Mouse (Mus musculus): Measurements from ENCODE around the gene Rgs7bp.

Rgs7bp gene

DNA sequence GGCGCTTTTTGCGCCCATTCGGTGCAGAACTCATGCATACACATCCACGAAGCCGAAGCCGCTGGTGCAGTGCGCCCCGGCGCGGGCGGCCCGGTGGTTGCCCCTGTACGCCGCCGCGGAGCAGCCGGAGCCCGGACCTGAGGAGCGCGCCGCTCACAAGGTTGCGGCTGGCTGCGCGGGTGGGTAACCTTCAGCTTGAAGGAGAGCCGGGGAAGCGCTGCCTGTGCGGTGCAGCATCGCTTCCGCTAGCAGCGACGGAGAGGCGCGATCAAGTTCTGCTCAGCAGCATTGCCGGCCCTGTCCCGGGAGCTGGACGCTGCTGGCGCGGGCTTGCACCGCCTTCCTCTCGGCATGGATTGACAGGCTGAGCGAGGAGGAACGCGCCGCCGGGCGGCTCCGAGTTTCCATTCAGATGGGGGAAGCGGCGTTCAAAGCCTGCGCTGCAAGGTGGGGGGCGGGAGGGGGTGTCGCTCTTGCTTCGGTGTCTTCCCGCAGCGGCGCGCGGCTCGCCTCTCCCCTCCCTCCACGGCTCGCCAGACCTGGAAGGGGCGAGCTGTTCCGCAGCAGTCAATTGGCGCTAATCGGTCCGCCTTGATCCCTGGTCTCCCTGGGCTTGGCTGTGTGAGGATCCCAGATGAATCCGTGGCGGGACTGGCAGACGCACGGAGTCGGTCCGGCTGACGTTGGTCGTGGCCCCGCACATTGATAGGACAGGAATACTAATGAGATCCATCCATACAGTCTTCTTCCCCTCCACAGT is at the start of gene Rgs7bp:
Rgs7bp (minus strand) TSS at position 750 of the 760 bp plus-strand sequence.
- no peak for DNase-seq (ENCODE audit: low read depth)

DNA sequence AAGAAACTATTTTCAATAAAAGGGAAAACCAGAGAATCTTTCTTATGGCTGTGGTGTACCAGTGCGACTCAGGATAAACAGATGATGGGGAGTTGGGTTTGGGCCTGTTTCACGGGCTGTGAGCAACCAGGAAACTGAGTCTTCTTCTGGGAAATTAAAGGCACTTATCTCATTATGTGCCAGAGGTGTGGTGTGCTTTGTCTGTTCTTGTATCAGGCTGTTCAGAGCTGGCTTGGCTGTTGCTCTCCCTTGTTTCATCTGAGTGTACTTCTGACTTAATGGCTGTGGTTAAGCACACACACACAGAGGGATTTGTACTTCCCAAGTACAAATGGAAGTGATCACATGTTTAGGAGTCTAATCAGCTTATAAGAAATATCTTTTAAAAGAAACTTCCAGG is 49.7 kb upstream of the Rgs7bp start:
- peak; percentile 11 for DNase-seq (ENCODE audit: low read depth)

- no peak for DNase-seq (ENCODE audit: low read depth)
These were observed 46.0 kb upstream of the Rgs7bp start for GRCm38 (mm10) chr13:105100705-105101104.

DNA sequence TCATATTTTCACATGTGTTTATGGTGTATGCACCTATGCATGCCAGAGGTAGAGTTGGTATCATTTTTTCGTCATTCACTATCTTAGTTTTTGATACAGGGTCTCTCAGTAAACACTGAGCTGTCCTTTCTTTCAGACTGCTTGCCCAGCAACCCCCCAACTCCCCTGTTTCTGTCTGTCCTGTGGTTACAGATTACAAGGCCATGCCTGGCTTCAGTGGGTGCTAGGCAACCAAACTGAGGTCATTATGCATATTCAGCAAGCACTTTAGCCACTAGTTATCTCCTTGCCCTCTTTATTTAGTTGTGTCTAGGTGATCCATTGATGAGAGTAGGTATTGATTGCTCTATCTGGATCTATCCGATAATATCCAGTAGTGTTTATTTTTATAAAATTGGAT is 41.6 kb upstream of the Rgs7bp start:
- DNase-seq (ENCODE audit: low read depth), result no peak

GRCm38 (mm10) chr13:105089276-105089675 is 34.5 kb upstream of the Rgs7bp start:
- DNase-seq (ENCODE audit: low read depth), result no peak

DNA sequence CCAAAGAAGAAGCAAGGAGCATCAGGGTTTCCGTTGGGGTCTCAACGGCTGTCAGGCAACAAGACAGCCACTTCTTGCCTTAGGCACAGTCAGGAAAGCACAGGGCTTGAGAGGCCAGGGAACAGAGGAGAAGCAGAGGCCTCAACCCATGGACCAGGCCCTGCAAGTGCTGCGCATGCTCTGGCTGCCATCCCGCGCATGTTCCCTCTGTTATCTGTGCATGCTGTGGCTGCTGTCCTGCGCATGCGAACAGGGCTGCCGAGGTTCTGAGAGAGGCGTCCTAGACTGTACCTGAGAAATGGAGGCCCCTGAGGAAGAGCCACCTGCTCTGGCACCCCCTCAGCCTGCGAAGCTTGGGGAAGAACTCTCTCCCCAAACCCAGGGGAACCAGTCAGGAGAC is 27.1 kb upstream of the Rgs7bp start, which contains the start of gene 4933425L06Rik:
4933425L06Rik (plus strand) TSS at position 261 of the 400 bp plus-strand sequence.
- DNase-seq (ENCODE audit: low read depth), result no peak

DNA sequence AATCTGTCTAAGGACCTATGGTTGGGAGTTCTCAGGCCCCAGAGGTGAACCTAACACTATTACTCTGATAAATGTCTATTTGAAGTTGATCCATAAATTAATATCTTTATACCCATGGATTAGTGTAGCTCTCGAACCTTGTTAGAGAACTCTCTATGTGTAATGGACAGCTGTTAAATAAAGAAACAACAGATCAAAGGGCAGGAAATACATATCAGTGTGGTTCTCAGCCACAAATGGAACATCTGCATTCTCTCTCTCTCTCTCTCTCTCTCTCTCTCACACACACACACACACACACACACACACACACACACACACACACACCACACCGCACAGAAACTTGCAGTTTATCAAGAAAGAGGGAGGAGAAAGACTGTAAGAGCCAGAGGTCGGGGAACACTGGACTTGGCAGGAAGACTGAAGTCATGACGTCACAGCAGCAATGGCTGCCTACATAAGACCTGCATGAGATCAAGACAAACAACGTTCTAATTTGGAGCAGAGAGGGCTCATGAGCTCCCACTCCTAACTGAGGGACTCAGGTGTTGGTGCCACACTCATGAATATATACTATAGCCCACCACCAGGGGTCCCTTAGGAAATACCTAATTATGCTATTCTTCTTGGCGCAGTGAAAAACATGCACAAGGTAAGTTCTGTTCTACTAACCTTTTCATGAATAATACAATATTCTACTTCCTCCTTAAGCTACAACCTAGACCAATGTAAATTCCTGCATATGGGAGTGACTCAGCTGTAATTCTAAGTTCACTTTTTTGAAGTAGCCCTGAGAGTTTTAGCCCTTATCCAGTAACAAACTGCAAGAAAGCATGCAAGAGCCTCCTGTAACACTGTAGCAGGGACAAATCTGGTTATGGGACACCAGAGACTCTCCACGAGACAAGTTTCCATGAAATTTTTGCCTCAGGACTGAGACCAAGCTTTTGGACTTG is 12.4 kb upstream of the Rgs7bp start:
- DNase-seq (ENCODE audit: low read depth), result no peak

- DNase-seq (ENCODE audit: low read depth), result no peak
These were observed 11.4 kb upstream of the Rgs7bp start for GRCm38 (mm10) chr13:105066119-105066518.

DNA sequence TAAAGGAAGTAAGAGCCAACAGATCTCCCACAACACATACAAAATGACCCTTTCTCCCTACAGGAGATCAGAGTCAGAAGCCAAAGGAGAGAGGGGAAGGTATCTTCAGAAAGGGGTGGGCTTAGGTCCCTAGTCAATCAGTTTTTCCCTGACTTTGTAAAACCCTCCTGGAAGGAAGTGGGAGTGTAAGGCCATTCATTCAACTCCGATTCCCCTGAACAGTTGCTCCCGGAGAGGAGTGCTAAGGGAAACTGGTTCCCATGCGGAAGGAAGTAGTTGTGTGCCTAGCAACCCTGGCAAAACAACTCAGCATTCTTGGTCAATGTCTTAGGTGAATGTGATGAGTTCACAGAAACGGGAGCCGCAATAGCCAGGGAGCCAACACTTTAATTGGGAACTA is 644 bp upstream of the Rgs7bp start:
- DNase-seq (ENCODE audit: low read depth), result no peak

GRCm38 (mm10) chr13:105054941-105055309 is 195 bp upstream of the Rgs7bp start:
- no peak for DNase-seq (ENCODE audit: low read depth)

DNA sequence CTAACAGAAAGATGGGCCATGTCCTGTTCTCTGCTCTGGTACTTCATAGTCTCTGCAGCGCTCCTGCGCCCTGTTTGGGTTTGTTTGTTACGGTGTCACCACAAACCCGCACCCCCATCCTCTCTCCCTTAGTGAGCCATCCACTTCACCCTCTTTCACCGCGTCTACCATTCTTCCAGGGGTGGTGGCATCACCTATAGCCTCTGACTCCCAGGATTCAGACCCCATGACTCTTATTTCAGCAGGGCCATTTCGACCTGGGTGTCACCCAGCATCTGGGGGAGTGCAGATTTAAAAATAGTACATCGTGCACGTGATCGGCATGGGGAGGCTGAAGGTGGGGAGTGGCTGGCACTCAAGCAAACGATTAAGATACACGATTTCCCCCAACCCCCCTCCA is 1.1 kb downstream of the Rgs7bp start:
- no peak for DNase-seq (ENCODE audit: low read depth)

DNA sequence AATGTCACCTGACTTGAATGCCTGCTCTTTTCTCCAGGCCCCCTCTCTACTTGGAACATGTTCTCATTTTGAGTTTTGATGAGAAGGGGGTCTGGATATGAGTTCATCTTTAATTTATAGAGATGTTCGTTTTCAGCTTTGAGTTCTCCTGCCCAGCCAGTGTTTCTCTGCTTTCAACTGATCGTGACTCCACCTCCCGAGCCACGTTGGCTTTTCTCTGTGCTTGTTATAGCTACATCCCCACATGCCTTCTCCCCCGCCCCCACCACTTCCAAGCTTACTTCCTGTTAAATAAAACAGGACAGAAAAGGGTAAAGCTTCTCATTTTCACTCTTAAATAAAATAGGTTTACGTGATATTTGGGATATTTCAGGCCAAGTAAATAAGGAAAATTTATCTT is 3.3 kb downstream of the Rgs7bp start:
- no peak for DNase-seq (ENCODE audit: low read depth)

- peak; percentile 24 for DNase-seq (ENCODE audit: low read depth)
These were observed 6.1 kb downstream of the Rgs7bp start for GRCm38 (mm10) chr13:105048662-105049061.

GRCm38 (mm10) chr13:105047377-105047776 is 7.4 kb downstream of the Rgs7bp start:
- DNase-seq (ENCODE audit: low read depth), result no peak

DNA sequence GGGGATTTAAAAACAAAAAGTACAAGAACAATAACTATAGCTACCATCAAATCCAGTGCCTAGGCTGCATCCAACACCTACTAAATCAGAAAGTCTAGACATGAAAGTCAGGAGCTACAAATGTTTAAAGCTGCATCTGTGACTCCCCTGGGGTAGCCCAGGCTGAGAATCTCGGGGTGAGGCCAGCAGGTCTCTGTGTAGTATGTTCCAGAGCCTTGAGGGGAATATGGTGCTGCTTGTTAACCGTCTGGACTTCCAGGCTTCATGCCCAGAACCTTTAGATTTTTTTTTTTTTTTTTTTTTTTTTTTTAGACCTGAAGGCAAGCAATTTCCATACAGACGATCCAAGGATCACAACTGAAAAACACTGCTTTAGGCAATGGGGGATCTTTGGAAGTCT is 10.8 kb downstream of the Rgs7bp start:
- no peak for DNase-seq (ENCODE audit: low read depth)

DNA sequence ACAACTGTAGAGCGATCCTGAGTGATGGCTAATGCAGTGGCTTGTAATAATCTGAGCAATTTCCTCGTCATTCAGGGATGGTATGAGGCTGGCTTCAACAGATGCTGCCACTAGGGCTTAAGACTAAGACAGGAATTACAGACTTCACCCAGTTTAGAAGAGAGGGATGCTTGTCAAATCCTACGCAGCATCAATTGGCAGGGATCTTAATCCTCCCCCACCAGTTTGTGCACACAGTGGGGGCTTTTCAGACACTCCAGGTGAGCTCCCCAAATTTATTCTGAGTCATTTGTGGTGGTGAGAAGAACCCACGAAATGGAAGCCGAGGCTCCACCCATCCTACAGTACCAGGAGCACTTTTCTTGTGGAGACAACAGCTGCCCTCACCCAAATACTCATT is 16.4 kb downstream of the Rgs7bp start:
- no peak for DNase-seq (ENCODE audit: low read depth)

DNA sequence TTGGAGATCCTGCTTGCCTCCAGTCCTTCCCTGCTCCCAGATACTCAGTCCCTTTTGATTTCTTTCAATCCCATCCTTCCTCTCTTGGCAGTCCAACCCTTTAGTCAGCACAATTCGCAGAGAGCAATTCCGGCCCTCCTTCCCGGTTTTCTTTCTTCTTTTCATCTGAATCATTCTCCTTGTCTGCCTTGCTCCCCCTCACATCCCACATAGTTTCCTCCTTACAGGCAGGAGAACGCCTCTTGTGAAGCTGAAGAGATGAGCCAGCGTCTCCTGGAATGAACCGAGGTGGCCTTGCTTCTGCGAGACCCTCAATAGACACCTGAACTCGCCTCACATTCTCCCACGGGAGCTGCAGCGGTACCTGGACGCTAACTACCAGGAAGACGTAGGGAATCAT is 16.9 kb downstream of the Rgs7bp start:
- no peak for DNase-seq (ENCODE audit: low read depth)

GRCm38 (mm10) chr13:105031882-105032281 is 22.8 kb downstream of the Rgs7bp start:
- no peak for DNase-seq (ENCODE audit: low read depth)

DNA sequence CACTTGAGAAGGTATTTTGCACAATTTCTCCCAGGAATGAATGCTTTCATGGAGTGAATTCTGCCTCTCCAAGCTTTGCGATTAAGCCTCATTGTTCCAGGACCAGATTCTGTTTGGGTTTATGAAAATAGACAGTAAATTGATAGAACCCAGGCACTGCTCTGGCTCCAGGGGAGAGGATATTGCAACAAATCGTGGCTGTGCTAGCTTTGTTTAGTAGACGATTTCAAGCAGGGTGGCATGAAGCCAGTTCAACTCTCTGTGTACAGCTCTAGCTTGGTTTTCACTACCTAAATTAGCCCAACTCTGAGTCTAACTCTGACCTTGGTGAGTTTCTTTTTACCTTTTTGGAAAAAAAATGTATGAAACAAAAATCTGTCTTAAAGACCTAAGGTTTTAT is 26.5 kb downstream of the Rgs7bp start:
- no peak for DNase-seq (ENCODE audit: low read depth)

GRCm38 (mm10) chr13:105016577-105016976 is 38.2 kb downstream of the Rgs7bp start:
- DNase-seq (ENCODE audit: low read depth), result no peak

DNA sequence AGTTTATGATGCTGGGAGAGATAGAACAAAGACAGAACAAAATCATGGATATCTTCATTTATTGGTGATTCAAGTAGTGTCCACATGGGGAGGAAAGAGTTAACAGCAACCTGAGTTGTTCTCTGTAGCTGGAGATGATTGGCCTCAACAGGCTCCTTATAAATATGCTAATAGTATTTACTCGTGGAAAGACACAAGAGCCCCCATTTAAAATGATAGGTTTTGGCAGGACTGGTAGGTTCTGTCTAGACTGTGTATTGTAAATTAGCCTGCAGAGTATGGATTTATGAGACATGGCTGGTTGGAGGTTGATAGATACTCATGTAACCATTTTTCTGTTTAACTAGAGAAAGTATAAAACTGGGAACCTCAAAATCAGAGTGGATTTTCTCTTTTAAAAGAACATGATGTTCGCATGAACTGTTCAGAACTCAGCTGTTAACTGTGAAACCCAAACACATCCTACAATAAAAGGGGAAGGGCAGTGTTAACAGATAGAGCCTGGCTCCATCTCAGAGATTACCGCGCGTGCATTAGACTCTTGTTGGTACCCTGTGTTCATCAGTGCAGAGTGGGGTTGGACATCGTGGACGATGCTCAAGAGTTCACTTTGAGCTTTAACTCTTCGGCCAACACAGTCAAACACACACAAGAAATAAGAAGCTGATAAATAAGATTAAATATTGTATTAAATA is 38.9 kb downstream of the Rgs7bp start:
- DNase-seq (ENCODE audit: low read depth), result no peak

- DNase-seq (ENCODE audit: low read depth), result no peak
These were observed 43.4 kb downstream of the Rgs7bp start for GRCm38 (mm10) chr13:105011300-105011699.
